Mouse (Mus musculus): ENCODE results near the gene Zkscan4. TPM values are rescaled to one million over a fixed set of nuclear protein-coding genes. Genes with fewer than 3 reads are reported as not detected.
"Not testable (repeated sequence)": the region's sequence is repeated elsewhere in the genome, so short reads cannot be mapped to it uniquely, and the experiment has no call there.

The Zkscan4 gene
- total RNA-seq (2017), result 1.6 TPM in 1 of 3 replicates, not detected in the others

DNA sequence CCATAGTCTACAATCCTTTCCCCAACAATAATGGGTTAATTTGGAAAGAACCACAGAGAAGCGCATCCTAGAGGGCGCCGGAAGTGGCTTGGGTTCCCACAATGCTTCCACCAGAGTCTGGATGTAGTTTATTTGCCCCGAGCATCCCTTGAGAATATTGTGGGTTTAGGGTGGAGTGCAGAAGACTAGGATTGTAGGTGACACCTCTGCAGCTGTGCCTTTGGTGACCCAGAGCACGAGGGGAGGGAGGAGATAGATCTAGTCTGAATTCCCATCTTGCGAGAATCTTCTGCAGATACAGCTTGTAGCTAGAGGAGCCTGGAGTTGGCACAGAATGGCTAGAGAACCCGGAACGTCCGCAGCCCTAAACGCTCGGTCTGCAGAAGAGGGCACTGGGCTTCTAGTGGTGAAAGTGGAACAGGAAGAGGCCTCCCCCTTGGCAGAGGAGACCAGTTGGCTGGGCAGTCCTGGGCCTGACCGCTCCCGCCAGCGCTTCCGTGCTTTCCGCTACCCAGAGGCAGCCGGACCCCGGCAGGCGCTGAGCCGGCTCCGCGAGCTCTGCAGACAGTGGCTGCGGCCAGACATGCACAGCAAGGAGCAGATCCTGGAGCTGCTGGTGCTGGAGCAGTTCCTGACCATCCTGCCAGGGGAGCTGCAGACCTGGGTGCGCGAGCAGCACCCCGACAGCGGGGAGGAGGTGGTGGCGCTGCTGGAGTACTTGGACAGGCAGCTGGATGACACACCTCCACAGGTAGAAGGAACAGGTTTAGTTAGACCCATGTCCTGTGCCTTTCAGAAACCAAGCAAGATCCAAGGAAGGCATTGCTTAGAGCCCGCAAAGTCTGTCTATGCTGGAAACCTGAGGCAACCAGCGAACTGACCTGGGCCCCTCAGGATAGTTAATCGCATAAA is at the start of gene Zkscan4, which contains the start of gene Gm10065:
Zkscan4 (plus strand) TSS at position 149 of the 912 bp plus-strand sequence.
Gm10065 (minus strand) TSS at position 683 of the 912 bp plus-strand sequence.
- ATAC-seq (replicated peaks; ENCODE audit: insufficient number of reproducible peaks, low FRiP score, low TSS enrichment, poor library complexity, severe bottlenecking), result peak; percentile 47; the same call in 1 of the 2 replicates

DNA sequence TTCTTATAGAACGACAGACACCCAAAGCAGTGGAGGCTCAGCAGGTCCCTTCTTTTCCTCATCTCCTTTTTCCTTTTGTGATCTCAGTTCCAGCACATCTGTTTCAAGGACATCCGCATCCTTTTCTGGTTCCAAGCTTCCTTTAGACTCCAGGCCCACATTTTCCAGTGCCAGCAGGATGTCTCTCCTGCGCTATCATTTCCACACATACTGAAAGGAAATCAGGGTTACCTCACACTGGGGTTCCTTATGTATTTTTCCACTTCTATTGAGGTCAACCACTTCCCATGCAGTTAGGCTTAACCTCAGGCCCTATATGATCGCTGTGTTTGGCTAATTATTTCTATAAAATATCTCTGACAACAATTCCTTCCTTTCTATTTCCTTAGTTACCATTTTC is 43.2 kb upstream of the Zkscan4 start:
- no peak for ATAC-seq (replicated peaks; ENCODE audit: insufficient number of reproducible peaks, low FRiP score, low TSS enrichment, poor library complexity, severe bottlenecking)

DNA sequence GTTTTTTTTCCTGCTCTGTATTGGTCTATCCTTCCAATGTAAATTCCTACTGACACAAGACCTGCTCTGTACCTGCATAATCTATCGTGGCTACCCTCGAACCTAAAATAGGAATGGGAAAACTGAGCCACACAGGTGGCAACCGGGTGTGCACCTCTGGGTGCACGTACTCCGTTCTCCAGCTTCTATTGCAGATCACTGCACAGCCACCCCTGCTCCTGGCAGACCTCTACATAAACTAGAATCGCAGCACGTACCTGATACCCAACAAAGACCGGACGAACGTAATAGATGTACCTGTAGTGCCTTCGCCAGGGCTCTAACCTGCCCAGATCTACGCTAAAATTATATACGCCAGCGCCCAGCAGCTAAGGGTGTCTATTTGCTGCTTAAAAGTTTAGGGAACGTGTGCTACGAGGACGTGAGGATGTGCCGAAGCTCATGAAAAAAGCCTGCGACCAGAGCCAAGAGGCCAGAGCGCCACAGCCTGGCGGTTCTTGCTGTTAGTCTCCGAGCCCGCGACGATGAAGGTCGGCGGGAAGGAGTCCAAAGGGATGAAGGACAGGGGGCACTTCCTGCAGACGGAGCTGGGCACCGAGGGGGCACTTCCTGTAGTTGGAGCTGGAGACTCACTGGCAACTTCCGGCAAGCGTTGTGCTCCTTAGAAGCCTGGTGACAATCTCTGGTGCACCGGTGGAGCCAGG is 38.1 kb upstream of the Zkscan4 start, which contains the start of gene Pgbd1:
Pgbd1 (minus strand) TSS at position 556 of the 704 bp plus-strand sequence.
- peak; percentile 43 for ATAC-seq (replicated peaks; ENCODE audit: insufficient number of reproducible peaks, low FRiP score, low TSS enrichment, poor library complexity, severe bottlenecking)

DNA sequence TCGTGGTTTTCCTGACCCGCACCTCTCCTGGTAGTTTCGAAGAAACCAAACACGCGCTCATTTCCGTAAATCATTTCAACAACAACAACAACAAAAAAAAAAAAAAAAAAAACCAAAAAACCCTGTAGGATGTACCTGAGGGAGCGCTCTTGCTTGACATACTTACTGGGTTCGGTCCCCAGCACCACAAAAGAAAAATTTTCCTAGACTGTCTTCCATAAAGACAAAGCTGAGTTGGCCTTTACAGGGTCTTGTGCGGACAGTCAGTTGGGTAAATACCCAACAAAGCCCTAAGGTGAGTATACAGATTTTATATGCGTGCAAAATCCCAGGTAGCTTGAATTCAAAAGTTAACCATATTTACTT is 37.5 kb upstream of the Zkscan4 start:
- no peak for ATAC-seq (replicated peaks; ENCODE audit: insufficient number of reproducible peaks, low FRiP score, low TSS enrichment, poor library complexity, severe bottlenecking)

DNA sequence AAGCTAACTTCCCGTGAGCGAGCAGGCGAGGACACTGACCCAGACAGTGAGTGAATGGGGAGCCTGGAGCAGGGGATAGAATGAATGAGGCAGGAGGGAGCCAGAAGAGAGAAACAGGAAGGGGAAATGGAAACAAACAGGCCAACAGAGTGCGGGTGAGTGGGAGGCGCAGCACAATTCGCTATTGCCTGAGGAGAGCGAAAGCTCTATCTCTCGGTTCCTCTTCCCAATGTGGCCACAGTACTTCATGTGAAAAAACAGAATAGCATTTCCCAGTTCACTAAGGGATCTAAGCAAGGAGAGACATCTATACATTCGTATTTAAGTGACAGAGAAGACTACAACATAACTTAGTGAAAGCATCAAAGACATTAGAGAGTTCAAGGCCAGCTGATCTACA is 31.9 kb upstream of the Zkscan4 start:
- ATAC-seq (replicated peaks; ENCODE audit: insufficient number of reproducible peaks, low FRiP score, low TSS enrichment, poor library complexity, severe bottlenecking), result 0 out of 2 replicates have a peak, but pooled peaks have one; percentile 56

DNA sequence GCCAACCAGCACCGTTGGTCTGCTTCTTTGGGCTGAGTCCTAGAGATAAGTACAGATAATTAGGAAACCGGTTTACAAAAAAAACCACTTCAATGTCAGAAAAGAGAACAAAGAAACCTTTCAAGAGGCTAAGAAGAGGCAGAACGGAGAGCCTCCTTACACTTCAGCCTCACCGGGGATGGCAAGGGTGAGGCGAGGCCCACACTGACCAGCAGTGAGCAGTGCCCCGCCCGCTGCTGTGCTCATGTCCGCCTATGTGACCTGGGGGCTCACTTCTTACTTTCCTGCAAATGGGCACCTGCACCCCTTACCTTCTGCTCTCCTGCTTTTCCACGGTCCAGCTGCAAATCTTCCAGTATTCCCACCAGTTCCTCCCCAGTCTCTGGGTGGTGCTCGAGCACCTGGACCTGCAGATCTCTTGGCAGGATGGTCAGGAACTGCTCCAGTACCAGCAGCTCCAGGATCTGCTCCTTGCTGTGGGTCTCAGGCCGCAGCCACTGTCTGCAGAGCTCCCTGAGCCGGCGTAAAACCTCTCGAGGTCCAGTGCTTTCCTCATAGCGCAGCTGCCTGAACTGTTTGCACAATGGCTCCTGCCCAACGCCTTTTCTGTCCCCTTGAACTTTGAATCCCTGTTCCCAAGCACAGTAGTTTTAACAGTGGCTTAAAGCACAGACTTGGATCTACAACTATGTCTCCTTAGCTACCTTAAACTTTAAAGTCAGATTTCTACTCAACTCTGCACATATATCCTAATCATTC is 30.7 kb upstream of the Zkscan4 start:
- no peak for ATAC-seq (replicated peaks; ENCODE audit: insufficient number of reproducible peaks, low FRiP score, low TSS enrichment, poor library complexity, severe bottlenecking)

DNA sequence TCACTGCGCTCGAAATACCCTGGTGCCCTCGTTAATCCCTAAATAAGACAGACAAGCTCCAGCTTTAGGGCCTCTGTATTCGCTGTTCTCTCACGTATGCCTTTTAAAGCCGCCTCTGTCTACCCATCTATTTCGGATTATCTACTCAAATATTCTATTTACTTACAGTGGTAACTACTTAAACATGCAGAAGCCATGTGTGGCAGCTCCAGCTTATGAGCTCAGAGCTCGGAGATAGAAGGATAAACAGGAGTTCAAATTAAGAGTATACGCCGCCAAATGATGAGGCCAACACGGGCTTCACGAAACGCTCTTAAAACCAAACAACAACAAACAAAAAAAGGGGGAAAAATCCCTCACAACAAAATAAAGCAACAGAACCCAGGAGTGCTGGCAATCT is 25.7 kb upstream of the Zkscan4 start:
- no peak for ATAC-seq (replicated peaks; ENCODE audit: insufficient number of reproducible peaks, low FRiP score, low TSS enrichment, poor library complexity, severe bottlenecking)

DNA sequence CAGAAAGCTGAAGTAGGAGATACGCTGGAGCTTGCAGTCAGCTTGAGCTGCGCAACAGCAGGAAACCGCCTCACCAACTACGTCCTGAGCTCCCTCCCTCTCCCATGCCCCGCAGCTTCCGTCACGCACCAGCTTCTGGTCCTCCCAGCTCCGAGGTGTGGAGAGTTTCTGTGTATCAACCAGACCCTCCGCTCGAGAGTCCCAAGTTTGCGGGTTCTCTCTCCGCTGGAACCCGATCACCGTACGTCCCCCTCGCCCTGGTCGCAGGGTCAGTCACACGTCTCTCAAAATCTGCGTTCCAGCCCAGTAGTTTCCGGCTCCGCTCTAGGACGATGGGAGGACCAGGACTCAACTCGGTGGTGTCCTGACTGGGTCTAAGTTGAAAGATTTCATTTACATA is 25.3 kb upstream of the Zkscan4 start, which contains the start of gene Zscan26:
Zscan26 (minus strand) TSS at position 282 of the 400 bp plus-strand sequence.
- ATAC-seq (replicated peaks; ENCODE audit: insufficient number of reproducible peaks, low FRiP score, low TSS enrichment, poor library complexity, severe bottlenecking), result peak; percentile 97

DNA sequence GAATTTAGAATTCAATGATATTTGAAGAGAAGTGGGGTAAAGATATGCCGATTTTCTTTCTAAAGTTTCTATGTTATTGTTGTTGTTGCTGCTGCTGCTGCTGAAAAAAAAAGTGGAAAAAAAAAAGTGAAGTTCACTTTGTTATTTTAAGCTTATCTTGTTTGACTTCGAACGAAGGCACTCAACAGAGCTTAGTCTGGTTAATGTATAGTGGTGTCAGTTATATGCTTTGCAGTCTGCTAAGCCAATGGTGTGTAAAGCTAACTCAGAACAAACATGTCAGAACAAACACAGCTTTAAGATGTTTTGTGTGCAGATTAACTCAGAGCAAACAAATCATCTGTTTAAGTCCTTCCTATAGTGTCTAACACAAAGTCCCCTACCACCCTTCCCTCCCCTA is 24.6 kb upstream of the Zkscan4 start:
- no peak for ATAC-seq (replicated peaks; ENCODE audit: insufficient number of reproducible peaks, low FRiP score, low TSS enrichment, poor library complexity, severe bottlenecking)

DNA sequence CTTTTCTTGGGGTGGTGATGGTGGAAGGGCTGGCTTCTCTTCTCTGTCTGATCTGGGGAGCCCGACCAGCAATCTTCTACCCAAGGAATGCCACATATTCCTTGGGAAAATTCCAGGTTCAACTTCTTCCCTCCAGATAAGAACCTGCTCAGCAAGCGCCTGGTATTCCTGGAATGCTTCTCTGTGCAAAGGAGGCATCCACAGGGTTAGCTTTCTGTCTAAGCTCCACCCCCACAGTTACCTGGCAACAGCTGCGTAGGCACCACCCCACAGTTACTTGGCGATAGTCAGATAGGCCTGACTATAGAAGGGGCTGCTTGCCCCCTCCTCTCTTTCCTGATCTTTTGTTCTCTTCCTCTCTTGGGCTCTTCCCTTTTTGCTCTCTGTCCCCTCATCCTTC is 22.4 kb upstream of the Zkscan4 start:
- ATAC-seq (replicated peaks; ENCODE audit: insufficient number of reproducible peaks, low FRiP score, low TSS enrichment, poor library complexity, severe bottlenecking), result no peak

DNA sequence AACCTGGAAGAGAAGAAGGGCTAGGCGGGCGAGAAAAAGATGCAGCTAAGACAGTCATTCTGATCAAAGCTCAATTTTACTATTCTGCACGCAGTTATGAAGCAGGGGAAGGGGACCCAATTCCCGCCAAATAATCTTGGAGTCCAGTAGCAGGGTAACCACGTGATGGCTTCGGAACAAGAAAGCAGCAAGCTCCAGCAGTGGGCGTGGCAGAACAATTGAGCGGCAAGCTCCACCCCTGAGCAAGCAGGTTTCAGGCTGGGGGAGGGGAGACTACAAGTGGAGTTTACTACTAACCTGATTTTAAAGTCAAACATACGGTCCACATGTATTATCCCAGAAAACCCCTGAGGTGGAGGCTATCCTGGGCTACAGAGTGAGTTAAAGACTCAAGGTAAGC is 16.2 kb upstream of the Zkscan4 start:
- not testable (repeated sequence) for ATAC-seq (replicated peaks; ENCODE audit: insufficient number of reproducible peaks, low FRiP score, low TSS enrichment, poor library complexity, severe bottlenecking)

DNA sequence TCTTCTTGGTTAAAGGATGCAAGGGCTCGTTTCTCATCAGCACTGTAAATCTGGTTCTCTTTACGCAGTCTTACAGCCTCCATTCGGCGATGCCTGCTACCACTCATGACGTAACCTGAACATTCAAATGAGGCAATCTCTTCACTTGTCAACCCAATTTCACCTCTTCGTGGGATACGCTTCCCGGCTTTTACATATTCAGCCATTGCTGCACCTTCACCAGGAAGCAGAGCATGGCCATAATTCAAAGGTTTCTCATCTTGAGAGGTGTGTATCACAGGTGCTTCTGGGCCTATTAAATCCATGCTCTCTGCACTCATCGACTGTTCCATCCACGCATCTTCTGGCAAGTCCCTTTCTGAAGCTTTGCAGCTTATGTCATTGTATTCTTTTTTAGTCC is 11.4 kb upstream of the Zkscan4 start:
- ATAC-seq (replicated peaks; ENCODE audit: insufficient number of reproducible peaks, low FRiP score, low TSS enrichment, poor library complexity, severe bottlenecking), result no peak

DNA sequence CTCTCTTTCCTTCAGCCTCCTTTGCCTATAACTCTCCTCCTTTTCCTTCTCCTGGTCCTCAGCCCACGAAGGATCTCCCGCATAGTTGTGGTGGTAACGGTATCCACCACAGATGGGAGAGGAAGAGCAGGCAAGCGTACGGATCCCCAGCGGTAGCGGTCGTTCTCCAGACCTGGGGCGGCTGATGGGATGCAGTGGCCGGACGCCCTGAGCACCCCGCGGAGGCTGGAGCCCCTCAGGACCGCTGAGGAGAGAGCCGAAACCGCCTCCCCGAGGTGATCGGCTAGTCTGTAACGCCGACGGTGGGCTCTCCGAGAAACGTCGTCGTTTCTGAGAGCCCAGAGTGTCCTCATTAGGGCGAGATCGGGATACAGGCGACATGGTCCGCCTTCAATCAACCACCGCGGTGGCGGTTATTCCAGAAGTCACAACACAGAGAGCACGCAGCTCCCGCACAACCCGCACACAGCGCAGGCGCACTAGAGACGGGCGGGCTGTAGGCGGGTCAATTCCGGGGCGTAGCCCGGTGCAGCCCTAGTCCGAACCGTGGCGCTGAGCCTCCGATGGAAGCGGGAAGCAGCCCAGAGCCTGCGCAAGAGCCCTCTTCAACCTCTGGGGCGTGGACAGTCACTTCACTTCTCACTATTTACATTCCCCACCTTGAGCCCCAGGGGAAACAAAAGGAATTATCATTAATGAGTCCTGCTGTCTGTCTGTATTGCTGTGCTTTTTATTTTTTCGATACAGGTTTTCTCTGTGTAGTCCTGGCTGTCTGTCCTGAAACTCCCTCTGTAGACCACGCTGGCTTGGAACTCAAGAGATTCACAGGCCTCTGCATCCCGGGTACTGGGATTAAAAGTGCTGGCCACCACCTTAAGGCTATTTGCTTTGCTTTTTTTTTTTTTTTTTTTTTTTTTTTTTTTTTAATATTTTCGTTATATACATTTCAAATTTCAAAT is 10.4 kb upstream of the Zkscan4 start, which contains the start of gene Nkapl:
Nkapl (minus strand) TSS at position 449 of the 959 bp plus-strand sequence.
- peak; percentile 98 for ATAC-seq (replicated peaks; ENCODE audit: insufficient number of reproducible peaks, low FRiP score, low TSS enrichment, poor library complexity, severe bottlenecking)

DNA sequence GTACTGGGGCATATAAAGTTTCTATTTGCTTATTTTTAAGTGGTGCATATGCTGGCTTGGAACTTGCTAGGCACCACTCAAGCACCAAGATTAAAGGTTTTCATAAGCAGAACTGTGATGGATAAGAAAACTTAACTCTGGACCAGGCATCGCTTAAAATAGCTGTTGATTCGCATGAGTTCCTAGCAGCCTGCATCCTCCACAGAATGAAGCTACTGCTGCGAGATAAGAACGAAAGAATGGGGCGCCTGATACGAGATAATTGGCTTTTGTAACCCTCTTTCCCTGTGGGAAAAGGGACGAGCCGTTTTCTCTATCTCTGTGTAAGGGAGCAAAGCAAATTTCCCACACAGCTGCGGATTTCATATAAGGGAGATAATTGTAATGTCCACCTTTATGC is 9.6 kb upstream of the Zkscan4 start:
- no peak for ATAC-seq (replicated peaks; ENCODE audit: insufficient number of reproducible peaks, low FRiP score, low TSS enrichment, poor library complexity, severe bottlenecking)

DNA sequence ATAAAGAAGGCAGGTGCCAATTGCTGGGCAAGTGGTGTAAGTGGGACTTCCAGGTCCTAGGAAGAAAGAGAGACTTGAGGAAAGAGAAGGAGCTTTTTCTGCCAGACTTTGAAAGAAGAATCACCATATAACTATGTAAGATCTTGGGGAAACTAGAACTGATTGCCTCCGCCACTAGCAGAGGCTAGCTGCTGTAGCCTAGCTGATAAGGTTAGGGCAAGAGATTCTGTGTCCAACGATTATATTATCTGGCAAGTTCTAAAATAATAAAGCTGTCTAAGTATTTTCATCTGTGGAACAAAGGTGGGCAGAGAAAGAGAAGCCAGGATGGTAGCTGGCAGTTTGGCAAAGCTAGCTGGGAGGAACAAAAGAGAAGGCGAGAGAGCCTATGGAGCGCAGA is 6.3 kb upstream of the Zkscan4 start:
- ATAC-seq (replicated peaks; ENCODE audit: insufficient number of reproducible peaks, low FRiP score, low TSS enrichment, poor library complexity, severe bottlenecking), result no peak

DNA sequence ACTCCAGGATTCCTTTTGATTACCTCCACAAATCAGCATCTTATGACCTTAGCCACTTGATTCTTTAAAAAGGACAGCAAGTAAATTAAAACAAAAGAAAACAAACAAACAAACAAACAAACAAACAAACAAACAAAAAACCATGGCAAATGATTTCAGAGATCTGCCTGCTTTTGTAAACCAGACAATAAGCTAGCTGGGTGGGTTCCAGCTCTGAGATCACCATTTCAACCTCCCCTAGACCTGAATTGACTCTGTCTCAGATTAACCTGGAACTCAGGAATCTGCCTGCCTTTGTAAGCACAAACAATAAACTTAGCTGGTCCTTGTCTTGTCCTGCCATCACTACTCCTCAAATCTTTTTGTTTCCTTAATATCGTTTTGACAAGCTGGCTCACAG is 8.2 kb downstream of the Zkscan4 start:
- ATAC-seq (replicated peaks; ENCODE audit: insufficient number of reproducible peaks, low FRiP score, low TSS enrichment, poor library complexity, severe bottlenecking), result no peak

DNA sequence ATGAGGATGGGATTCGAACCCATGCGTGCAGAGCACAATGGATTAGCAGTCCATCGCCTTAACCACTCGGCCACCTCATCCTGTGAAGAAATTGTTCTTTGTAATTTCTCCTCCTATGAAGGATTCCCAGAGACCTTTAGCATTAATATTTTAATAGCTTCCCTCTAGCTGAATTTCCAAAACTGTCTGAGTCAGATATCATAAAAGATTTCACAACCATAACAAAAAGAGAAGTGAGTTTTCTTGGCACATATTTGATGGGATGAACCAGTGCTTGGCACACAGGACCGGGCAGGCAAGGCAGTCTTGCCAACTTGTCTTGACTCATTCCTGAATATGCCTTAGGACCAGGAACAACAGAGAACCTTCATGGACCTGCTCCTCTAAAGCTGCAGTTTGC is 14.1 kb downstream of the Zkscan4 start:
- ATAC-seq (replicated peaks; ENCODE audit: insufficient number of reproducible peaks, low FRiP score, low TSS enrichment, poor library complexity, severe bottlenecking), result no peak

DNA sequence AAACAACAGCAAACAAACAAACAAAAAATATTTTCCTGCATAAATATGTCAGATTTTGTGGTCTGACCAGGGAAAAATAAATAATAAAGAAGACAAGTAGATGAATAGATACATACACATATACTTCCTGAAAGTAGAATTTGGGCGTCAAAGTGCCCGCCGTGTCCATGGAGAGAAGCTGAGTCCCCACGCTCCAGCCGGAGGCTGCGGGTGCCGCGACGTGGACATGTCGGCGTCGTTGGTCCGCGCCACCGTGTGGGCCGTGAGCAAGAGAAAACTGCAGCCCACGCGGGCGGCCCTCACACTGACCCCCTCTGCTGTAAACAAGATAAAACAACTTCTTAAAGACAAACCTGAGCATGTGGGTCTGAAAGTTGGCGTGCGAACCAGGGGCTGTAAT is 16.4 kb downstream of the Zkscan4 start, which contains the start of gene AK157302:
AK157302 (plus strand) TSS at position 144 of the 400 bp plus-strand sequence.
- ATAC-seq (replicated peaks; ENCODE audit: insufficient number of reproducible peaks, low FRiP score, low TSS enrichment, poor library complexity, severe bottlenecking), result no peak

All from monocyte, adult 5-6 weeks (primary cell).